Mouse (Mus musculus) mouse embryonic stem cell (cell line): ENCODE data around the gene Entpd3.

Experiments
- in situ Hi-C, 2 experiments: fragments of 300-500 bp; cut with MboI; formaldehyde crosslinking; loops; 1 replicate in 1 of 2; 3 replicates in 1 of 2; pipeline ENCODE4 v1.14.3; 2019 to 2020; ENCODE audit warnings: low sequenced_read_pairs in 2 of 2, low pct_unique_long_range_greater_than_20kb in 1 of 2, mixed read lengths in 1 of 2; ENCODE audit not compliant: unreplicated experiment in 1 of 2

Entpd3 gene

DNA sequence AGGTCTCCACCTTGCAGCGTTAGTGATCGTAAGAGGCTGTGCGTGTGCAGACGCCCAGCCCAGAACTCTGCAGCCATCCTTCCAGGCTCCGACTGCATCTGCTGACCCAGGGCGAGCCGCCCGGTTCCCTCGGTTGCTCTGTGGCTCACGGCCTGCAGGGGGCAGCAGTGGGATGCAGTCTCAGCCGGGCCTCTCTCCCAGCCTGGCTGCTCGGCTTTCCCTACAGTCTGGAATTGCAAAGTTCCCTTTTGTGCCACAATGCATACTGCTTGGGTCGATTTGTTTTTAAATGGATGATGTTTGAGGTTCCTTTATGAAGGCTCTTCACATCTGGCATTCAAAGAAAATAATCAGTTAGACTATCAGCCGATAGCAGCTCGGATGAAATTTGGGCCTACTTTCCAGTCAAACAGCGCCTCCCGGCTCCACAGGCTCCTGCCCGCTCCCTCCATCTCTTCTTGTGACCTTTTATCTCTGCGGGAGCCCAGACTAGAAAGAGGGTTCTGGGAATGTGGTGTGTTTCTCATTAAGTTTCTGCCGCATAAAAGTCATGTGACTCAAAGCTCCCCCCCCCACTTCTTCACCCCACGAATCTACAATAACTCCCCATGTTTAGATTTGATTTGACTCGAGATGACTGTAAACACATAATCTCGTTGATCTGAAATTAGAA lies 63.4 kb downstream of the Entpd3 start:
- in situ Hi-C loops, result no loop called here

GRCm38 (mm10) chr9:120603512-120603908 lies 63.9 kb downstream of the Entpd3 start:
- in situ Hi-C loops, result no loop called here

DNA sequence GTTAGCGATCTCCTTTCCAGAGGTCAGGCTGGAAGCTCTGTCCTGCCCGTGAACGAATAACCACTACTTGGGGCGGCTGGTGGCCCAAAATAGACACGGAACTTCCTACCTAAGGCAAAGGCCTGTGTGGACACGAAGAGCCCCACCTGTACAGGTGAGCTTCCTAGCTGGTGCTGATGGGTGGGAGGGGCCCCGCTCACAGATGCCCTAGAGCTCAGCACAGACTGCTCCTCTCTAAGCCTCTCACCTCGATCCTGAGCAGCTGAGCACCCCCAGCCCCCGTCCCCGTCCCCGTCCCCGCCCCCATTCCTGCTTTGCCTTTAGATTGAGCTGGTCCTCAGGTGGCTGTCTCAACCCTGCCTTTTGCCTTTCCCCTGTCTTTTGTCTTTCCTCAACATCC lies 64.3 kb downstream of the Entpd3 start:
- in situ Hi-C loops, result no loop called here

- in situ Hi-C loops, result no loop called here
These were observed 71.4 kb downstream of the Entpd3 start for GRCm38 (mm10) chr9:120611055-120611454.

GRCm38 (mm10) chr9:120614059-120614458 lies 74.4 kb downstream of the Entpd3 start:
- in situ Hi-C loops, result no loop called here
